Mouse (Mus musculus) heart, embryonic 10.5 days (tissue): ENCODE results near the gene Popdc2. TPM values are rescaled to one million over a fixed set of nuclear protein-coding genes. Genes with fewer than 3 reads are reported as not detected.

ENCODE experiments used
- DNase-seq: peaks from one replicate; pipeline ENCODE4 v3.0.0-alpha.2; 2017; ENCODE audit warnings: low spot score
- H3K27ac ChIP-seq: fragments of 300-500 bp; sonication (generic); 2 replicates; pipeline ENCODE4 v1.5.1; 2016; ENCODE audit warnings: mild to moderate bottlenecking
- H3K27me3 ChIP-seq: fragments of 300-500 bp; sonication (generic); 2 replicates; pipeline ENCODE4 v1.6.1; 2016; ENCODE audit warnings: mild to moderate bottlenecking; ENCODE audit not compliant: poor library complexity, insufficient read depth, severe bottlenecking
- H3K36me3 ChIP-seq: fragments of 300-500 bp; sonication (generic); 2 replicates; pipeline ENCODE4 v1.6.1; 2016; ENCODE audit warnings: mild to moderate bottlenecking, moderate library complexity
- H3K4me1 ChIP-seq: fragments of 300-500 bp; sonication (generic); 2 replicates; pipeline ENCODE4 v1.6.1; 2016; ENCODE audit warnings: mild to moderate bottlenecking
- H3K4me3 ChIP-seq: fragments of 300-500 bp; sonication (generic); 2 replicates; pipeline ENCODE4 v1.5.1; 2016; ENCODE audit warnings: mild to moderate bottlenecking, moderate library complexity
- H3K9me3 ChIP-seq: fragments of 300-500 bp; sonication (generic); 2 replicates; pipeline ENCODE4 v1.6.1; 2016; ENCODE audit warnings: mild to moderate bottlenecking, moderate library complexity
- WGBS: fragments of 180-500 bp; shearing (Covaris S2); methylation state at CpG from one replicate; pipeline ENCODE4 v1.1.7; 2016; 5-methylcytosine and 5-hydroxymethylcytosine counted together
- polyA plus RNA-seq: library from polyadenylated mRNA; unstranded; fragments of >200 nt; fragmentation: Nextera tagmentation; extraction: Ambion mirVana; gene quantifications from 2 replicates; pipeline ENCODE4 v1.2.1, GENCODE M21; 2016

The Popdc2 gene
- polyA plus RNA-seq, 1 experiment from 2014 or later, result 230 TPM

DNA sequence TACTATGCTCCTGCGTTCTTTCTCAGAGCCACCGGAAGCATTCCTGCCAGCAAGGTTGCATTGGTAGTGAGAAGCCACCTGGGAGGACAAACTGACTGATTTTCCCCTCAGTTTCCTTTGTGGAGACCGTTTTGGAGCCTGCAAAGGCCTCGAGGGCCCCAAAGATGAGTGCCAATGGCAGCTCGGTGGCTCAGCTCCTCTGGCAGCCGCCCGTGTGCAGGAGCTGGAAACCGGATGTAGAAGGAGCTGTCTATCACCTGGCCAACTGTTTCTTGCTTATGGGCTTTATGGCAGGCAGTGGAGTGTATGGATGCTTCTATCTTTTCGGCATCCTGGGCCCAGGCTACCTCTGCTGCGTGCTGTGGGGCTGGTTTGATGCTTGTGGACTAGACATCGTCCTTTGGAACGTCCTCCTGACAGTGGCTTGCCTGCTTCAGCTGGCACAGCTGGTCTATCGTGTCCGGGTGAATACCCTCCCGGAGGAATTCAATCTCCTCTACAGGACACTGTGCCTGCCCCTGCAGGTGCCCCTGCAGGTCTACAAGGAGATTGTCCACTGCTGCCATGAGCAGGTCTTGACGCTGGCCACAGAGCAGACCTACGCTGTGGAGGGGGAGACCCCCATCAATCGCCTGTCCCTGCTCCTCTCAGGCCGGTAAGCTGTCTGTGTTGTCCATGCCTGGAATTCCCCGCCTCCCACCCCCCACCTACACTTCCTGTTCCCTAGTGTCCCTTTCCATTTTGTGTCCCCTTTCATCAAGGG lies 665 bp downstream of the Popdc2 start:
- no peak for DNase-seq
- Histone ChIP-seq H3K4me1 (peaks cover 50% of the 10 kb centered on the region), H3K27me3 (no peaks in the 10 kb centered on the region), H3K9me3 (no peaks in the 10 kb centered on the region), H3K27ac (peak overlapping the region; percentile 91), H3K36me3 (peaks cover 20% of the 10 kb centered on the region), H3K4me3 (peak overlapping the region; percentile 65)
- 27% methylated on average over 20 of the region's 20 CpGs for WGBS

DNA sequence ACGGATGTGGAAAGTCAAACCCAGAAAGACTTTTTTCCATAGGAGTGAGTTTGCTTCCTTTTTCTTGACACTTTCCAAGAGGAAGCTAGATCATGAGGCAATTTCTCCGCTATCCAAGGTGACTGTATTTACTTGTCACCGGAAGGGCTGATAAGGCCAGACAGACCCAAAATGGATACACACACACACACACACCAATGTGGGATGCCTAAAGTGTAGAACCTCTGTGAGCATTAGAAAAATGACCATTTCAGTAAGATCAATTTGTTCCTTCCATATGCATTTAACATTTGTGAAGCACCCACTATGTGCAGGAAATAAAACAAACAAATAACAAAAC lies 1.2 kb downstream of the Popdc2 start:
- Histone ChIP-seq H3K36me3 (peaks cover 16% of the 10 kb centered on the region), H3K27ac (peak overlapping the region; percentile 91), H3K27me3 (no peaks in the 10 kb centered on the region), H3K9me3 (no peaks in the 10 kb centered on the region), H3K4me1 (peaks cover 50% of the 10 kb centered on the region), H3K4me3 (peak overlapping the region; percentile 65)
- WGBS, result 11% methylated on average over 3 of the region's 3 CpGs
- no peak for DNase-seq

DNA sequence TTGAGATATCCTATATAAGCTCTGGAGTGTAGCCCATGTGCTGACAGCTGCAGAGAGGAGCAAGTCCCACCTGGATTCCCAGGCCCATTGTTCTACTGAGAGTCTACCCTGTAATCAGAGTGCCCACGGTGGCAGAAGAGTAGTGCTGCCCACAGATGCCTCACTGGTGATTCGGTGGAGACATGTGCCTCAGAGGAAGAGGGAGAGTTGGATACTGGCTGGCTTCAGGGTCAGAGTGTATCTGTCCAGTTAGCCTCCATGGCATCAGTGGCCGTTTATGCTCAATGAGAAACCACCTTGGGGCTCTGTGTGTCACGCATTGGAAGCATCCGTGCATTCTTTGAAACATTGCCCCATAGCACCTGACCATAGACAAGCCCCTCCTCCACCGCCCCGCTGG lies 1.6 kb downstream of the Popdc2 start:
- DNase-seq, result no peak
- H3K4me3 ChIP-seq, result peak overlapping the region; percentile 65
- H3K27ac ChIP-seq, result peak overlapping the region; percentile 91
- 33% methylated on average over 7 of the region's 7 CpGs for WGBS
- H3K4me1 ChIP-seq, result peaks cover 54% of the 10 kb centered on the region
- H3K9me3 ChIP-seq, result no peaks in the 10 kb centered on the region
- peaks cover 16% of the 10 kb centered on the region for H3K36me3 ChIP-seq
- H3K27me3 ChIP-seq, result no peaks in the 10 kb centered on the region

DNA sequence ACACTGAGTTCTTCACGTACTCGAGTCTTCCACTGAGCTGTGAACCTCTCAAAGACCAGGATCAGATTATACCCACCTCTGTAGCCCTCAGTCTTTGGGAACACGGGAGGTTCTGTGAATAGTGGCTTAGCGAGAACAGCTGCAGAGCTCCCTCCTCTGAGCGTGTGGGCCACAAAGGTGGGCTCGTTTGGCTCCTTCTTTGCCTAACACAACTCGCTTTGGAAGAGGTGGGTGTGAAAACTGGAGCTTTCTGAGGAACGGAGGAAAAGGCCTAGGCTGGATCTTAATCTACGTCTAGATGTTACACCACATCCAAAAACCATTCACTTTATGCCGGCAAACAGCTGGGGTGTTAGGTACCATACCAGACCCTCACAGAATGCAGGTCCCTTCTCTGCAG lies 3.4 kb downstream of the Popdc2 start:
- no peak for DNase-seq
- WGBS, result 47% methylated on average over 10 of the region's 10 CpGs
- Histone ChIP-seq H3K36me3 (peaks cover 33% of the 10 kb centered on the region), H3K27me3 (no peaks in the 10 kb centered on the region), H3K4me3 (peak overlapping the region; percentile 65), H3K9me3 (no peaks in the 10 kb centered on the region), H3K4me1 (peaks cover 55% of the 10 kb centered on the region), H3K27ac (peak overlapping the region; percentile 91)

DNA sequence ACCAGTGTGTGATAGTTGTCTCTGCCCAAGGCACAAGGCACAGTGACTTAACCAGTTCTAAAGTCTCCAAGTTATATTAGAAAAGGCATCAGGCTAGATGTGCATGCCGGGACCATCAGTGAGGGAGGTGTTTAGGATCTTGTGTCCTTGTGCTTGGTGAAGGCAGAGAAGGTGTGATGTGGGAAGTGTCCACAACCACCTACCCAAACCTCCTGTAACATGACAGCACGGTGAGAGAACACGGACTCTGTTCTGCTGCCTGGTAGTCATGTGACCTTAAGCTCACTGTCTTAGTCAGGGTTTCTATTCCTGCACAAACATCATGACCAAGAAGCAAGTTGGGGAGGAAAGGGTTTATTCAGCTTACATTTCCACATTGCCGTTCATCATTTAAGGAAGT lies 4.2 kb downstream of the Popdc2 start:
- peak overlapping the region; percentile 65 for H3K4me3 ChIP-seq
- H3K9me3 ChIP-seq, result no peaks in the 10 kb centered on the region
- peaks cover 41% of the 10 kb centered on the region for H3K36me3 ChIP-seq
- no peaks in the 10 kb centered on the region for H3K27me3 ChIP-seq
- H3K27ac ChIP-seq, result peak overlapping the region; percentile 91
- H3K4me1 ChIP-seq, result peaks cover 54% of the 10 kb centered on the region
- 54% methylated on average over 4 of the region's 4 CpGs for WGBS
- peak; percentile 70 for DNase-seq

DNA sequence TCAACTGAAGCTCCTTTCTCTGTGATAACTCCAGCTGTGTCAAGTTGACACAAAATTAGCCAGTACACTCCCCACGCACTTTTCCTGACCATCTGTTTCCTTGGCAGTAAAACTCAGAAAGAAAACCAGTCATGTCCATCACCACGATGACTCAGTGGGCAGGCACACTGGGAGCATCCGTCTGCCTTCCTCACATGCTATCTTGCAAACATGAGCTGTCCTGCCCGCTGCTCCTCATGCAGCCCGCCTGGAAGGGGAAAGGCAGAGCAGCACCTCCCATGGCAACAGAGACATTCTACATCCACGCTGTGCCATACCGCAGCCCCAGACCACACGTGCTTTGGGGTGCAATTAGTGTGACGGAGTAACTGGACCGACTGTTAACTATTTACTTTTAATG lies 6.3 kb downstream of the Popdc2 start:
- no peak overlapping the region for H3K4me3 ChIP-seq

DNA sequence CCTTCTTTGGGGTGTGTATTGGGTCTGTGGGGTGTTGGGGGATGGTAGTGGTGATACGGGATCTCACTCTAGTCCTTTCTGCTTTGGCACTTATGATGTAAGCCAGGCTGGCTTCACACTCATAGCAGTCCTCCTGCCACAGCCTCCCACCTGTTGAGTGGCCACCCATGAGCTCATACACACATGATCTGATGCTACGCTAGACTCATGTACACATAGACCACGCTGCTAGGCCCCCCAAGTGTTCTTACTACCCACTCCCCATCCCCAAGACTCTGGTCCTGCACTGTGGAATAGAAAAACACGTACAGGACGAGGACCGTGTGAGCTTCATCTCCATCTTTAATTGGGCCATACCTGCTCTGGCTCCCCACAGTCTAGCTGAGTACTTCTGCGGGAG lies 7.0 kb downstream of the Popdc2 start:
- Histone ChIP-seq H3K36me3 (peaks cover 60% of the 10 kb centered on the region), H3K27ac (no peak overlapping the region), H3K9me3 (no peaks in the 10 kb centered on the region), H3K27me3 (no peaks in the 10 kb centered on the region), H3K4me3 (no peak overlapping the region), H3K4me1 (peaks cover 52% of the 10 kb centered on the region)
- 77% methylated on average over 7 of the region's 7 CpGs for WGBS
- peak; percentile 69 for DNase-seq

More for the DNA sequence above, 6.3 kb downstream of the Popdc2 start:
- Histone ChIP-seq H3K9me3 (no peaks in the 10 kb centered on the region), H3K27me3 (no peaks in the 10 kb centered on the region), H3K4me1 (peaks cover 51% of the 10 kb centered on the region), H3K36me3 (peaks cover 56% of the 10 kb centered on the region), H3K27ac (no peak overlapping the region)
- WGBS, result 45% methylated on average over 10 of the region's 10 CpGs
- DNase-seq, result peak; percentile 83

DNA sequence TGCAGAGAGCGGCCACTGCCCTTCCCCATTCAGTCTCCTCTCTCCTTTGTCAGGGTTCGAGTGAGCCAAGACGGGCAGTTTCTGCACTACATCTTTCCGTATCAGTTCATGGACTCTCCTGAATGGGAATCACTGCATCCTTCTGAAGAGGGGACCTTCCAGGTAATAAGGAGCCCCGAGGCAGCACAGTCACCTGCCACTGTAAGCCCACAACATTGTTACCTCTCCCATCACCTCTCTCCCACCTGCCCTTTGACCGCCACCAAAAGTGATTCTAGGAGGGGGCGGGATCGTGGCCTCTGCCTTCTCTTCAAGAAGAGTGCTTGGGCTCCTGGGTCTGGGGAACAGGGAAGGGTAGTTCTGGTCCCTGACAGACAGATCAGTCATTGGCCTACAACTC lies 7.4 kb downstream of the Popdc2 start:
- 87% methylated on average over 8 of the region's 8 CpGs for WGBS
- peak; percentile 69 for DNase-seq
- Histone ChIP-seq H3K4me3 (no peak overlapping the region), H3K4me1 (peaks cover 53% of the 10 kb centered on the region), H3K36me3 (peaks cover 64% of the 10 kb centered on the region), H3K9me3 (no peaks in the 10 kb centered on the region), H3K27ac (peak overlapping the region; percentile 75; the same call in 1 of the 2 replicates), H3K27me3 (no peaks in the 10 kb centered on the region)

DNA sequence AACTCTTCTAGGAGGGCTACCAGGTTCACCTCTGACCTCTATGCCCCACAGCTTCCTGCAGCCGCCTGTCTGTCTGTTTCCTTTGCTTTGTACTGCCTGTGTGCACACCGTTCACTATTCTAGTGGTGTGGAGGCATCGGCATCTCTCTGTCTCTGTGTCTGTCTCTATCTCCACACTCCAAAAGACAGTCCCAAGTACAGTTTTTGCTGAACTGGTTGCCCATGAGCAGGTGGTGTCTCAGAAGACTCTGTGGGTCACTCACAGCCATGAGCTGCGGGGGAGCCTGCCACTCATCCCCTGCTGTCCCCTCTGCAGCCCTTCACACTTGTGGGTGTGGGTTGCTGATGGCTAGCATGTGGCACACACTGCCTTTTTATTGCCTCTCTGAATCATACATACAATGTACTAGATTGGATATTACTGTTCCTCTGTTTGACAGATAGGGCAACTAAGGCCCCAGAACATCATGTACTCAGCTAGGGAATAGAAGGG lies 8.0 kb downstream of the Popdc2 start:
- Histone ChIP-seq H3K4me3 (no peak overlapping the region), H3K36me3 (peaks cover 70% of the 10 kb centered on the region)
- WGBS, result 72% methylated on average over 4 of the region's 4 CpGs

DNA sequence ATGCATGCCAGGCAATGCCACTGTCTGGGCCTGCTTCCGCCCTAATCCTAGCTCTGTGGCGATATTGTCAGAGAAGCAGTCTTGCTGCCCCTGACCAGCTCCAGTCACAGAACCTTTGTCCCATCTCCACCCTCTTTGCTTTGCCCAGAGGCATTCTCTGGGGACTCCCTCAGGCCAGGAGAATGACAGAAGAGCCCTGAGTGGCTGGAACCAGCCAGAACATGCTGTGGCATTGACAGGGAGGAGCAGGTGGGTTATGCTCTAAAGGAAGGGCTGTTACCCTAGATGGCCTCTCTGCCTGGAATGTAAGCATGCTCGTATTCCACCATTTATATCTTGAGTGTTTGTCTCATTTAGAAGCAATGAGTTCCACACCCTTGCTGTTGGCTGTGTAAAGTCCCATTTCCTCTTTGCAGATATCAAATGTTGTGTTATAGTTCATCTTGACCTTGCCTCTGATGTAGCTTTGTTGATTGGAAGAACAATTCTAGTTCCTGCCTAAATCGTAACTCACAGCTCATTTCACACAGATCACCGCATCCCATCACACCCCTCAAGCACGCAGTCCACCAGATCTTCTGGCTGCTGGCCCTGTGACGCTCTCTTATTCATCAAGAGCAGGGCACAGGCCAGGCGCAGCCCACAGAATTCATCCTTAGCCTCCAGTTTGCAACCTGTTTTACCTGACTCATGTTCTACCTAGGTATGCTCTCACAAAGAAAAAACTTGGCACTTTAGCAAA lies 8.8 kb downstream of the Popdc2 start:
- Histone ChIP-seq H3K4me3 (no peak overlapping the region), H3K36me3 (peaks cover 70% of the 10 kb centered on the region), H3K4me1 (peaks cover 67% of the 10 kb centered on the region), H3K27ac (peak overlapping the region; percentile 75), H3K27me3 (no peaks in the 10 kb centered on the region), H3K9me3 (no peaks in the 10 kb centered on the region)
- peak; percentile 73 for DNase-seq
- 74% methylated on average over 8 of the region's 8 CpGs for WGBS

More for the DNA sequence above, 8.0 kb downstream of the Popdc2 start:
- peak; percentile 57 for DNase-seq
- Histone ChIP-seq H3K27ac (peak overlapping the region; percentile 75), H3K27me3 (no peaks in the 10 kb centered on the region), H3K9me3 (no peaks in the 10 kb centered on the region), H3K4me1 (peaks cover 60% of the 10 kb centered on the region)

DNA sequence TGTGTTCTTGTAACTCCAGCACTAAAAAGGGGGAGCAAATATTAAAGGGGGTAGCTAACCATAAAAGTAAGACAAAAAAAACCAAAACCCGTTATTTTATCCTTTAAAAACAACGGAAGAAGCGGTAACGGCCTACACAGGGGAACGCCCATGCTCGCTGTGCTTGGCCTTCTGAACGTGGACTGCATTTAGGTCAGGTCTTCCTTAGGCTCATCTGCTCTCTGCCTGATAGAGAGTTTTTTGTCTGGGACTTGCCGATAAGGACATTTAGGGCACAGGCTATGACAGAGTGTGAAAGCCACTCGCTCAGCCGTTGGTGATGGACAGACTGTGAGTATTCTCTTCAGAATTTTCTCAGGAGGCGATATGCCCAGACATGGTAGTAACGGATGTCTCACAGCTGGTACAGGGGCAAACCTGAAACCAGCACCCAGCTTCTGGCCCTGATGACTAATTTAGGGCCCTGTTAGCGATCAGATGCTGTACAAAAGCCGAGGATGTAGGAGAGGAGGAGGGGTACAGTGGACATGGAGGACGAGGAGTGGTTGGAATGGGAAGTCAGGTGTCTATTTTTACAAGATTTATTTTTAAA lies 9.8 kb downstream of the Popdc2 start:
- 73% methylated on average over 15 of the region's 15 CpGs for WGBS
- peak; percentile 92 for DNase-seq
- Histone ChIP-seq H3K4me1 (peaks cover 77% of the 10 kb centered on the region), H3K9me3 (no peaks in the 10 kb centered on the region), H3K27me3 (no peaks in the 10 kb centered on the region), H3K36me3 (peaks cover 75% of the 10 kb centered on the region), H3K4me3 (no peak overlapping the region), H3K27ac (peak overlapping the region; percentile 50; the same call in 1 of the 2 replicates)

DNA sequence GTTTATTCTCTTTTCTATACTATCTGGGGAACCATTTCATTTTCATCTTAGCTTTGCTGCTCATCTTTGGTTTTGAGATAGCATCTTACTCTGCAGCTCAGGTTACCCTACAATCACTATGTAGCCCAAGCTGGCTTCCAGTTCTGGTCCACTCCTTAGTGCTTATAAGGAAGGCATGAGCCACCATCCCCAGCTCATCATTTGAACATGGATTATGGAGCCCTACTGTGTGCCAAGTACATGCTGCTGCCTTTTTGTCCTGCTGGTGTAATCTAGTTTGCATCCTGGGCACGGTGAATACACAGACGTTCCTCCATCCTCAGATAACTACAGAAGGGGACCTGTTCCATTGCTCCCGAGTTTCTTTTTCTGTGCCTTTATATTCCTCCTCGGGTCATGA lies 10.9 kb downstream of the Popdc2 start:
- 75% methylated on average over 4 of the region's 4 CpGs for WGBS
- H3K4me1 ChIP-seq, result peaks cover 81% of the 10 kb centered on the region
- H3K9me3 ChIP-seq, result no peaks in the 10 kb centered on the region
- no peak overlapping the region for H3K27ac ChIP-seq
- DNase-seq, result no peak
- no peak overlapping the region for H3K4me3 ChIP-seq
- H3K36me3 ChIP-seq, result peaks cover 86% of the 10 kb centered on the region
- H3K27me3 ChIP-seq, result no peaks in the 10 kb centered on the region

DNA sequence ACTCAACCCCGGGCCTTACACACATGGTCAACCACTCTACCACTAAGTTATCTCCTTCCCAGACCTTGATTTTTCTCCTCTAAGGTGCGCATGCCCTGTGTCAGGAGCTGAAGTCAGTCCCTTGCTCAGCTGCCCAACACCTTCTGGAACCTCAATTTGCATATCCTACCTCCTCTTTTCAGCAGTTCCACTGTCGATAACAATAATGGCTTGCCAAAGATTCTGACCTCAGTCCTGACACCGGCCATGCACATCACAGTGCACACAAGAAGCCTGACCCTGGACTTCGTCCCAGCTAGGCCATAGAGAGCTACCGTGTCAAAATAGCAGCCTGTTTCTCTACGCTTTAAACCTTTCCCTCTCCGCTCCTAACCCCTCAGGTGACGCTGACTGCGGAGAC lies 11.4 kb downstream of the Popdc2 start:
- H3K27me3 ChIP-seq, result no peaks in the 10 kb centered on the region
- peaks cover 79% of the 10 kb centered on the region for H3K4me1 ChIP-seq
- 75% methylated on average over 10 of the region's 10 CpGs for WGBS
- H3K36me3 ChIP-seq, result peaks cover 89% of the 10 kb centered on the region
- peak; percentile 73 for DNase-seq
- H3K27ac ChIP-seq, result no peak overlapping the region; the same call in 1 of the 2 replicates
- no peaks in the 10 kb centered on the region for H3K9me3 ChIP-seq
- H3K4me3 ChIP-seq, result peak overlapping the region; percentile 23; the same call in 1 of the 2 replicates
